Mouse (Mus musculus): ENCODE measurements around the gene Flnc.

GRCm38 (mm10) chr6:29501599-29501998 lies 68.5 kb downstream of the Flnc start:
- TF ChIP-seq TAL1 (IDR thresholded peaks at IDR 0.05; ENCODE audit: low read length) (no peak), GATA1 (IDR thresholded peaks at IDR 0.05; ENCODE audit: low read length) (no peak)
